Mouse (Mus musculus): ENCODE results near the gene Rapgef3.

Rapgef3 gene

DNA sequence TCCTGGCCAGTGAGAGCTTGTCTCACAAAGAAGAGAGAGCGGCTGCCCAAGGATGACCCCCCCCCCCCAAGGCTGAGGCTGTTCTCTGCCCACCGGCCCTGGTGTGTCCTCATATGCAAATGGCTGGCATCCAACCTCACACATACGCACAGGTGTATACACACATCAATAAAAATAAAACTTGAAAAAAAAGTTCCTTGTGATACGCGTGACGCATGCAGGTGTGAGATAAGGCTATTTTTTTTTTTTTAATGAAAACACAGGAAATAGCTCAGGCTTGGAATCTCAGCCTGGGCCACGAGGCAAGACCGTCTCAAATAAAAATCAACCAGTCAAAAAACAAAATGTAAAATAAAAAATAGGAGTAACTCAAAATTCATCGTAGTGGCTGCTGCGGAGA lies 21.5 kb downstream of the Rapgef3 start:
- DNase-seq (ENCODE audit: low spot score): no peak

DNA sequence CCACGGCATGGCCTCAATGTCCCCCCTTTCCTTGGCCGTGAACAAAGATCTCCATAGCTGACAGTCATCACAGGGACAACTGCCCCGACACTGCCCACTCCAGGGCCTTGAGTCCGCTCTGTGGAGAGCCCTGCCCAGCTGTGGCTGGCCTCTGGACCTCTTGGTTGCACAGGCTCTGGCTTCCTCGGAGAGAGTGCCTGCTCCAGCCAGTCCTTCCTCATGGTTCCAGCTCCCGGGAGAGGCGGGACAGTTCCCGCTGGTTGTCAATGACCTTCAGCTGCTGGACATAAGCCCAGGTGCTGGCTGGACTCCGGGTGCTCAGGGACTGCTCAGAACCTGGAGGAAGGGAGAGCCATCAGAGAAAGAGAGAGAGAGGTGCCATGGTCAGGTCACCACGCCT lies 22.4 kb downstream of the Rapgef3 start:
- peak; percentile 65 for DNase-seq (ENCODE audit: low spot score)

DNA sequence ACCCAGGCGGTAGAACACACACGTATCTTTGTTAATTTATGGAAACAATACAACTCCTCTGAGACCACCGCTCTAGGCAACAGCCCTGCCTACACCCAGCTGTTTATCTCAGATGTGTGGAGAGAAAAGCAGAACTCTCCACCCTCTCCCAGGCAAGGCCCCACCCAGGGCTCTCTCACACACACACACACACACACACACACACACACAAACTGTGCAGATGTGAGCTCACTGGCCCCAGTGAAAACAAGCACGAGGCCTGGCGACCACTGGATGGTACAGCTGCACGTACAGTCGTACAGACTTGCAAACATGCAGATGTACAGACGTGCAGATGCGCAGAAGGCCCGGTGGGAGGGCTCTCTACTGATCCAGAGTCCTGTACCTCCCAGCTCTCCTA lies 22.8 kb downstream of the Rapgef3 start:
- no peak for DNase-seq (ENCODE audit: low spot score)

DNA sequence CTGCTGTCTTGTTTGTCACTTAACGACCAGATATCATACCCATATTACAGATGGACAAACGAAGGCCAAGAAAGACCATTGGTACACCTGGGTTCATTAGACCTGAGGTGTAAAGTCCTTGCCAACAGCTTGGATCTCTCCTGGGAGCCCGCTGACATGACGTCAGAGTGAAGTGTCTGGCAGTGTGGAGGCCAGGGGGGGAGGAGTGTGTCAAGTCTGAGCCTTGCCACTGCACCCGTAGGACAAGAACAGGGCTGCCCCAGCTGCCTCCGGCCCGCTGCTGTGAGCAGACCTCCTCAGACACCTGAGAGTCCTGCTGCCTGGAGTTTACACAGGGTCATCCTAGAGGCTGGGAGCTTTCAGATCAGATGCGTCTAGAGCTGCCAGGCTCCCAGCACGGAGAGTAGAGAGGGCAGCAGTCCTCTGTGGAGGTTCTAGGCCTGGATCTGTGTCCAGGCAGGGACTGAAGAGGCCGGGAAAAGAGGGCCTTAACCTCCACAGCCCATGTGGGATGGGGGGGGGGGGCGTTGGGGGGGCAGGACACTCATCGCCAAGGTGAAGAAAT lies 23.7 kb downstream of the Rapgef3 start:
- DNase-seq (ENCODE audit: low spot score): no peak

DNA sequence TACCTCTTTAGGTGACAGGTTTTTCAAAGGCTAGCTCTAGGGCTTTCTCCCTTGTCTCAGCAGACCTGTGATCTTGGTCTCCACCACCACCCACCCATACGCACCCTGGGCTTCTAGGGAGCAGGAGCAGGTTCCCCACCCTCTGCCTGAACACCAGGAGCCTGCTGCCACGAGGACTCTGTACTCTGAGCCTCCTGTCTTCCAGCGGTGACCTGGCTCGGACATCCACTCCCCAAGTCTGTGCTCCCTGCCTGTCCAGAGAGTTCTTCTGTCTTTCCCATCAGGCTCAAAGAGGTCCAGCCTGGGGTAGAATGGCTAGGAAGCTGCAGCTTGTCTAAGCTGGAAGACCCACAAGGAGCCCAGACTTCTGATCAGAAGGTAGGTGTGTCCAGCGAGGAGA lies 24.6 kb downstream of the Rapgef3 start:
- no peak for DNase-seq (ENCODE audit: low spot score)

DNA sequence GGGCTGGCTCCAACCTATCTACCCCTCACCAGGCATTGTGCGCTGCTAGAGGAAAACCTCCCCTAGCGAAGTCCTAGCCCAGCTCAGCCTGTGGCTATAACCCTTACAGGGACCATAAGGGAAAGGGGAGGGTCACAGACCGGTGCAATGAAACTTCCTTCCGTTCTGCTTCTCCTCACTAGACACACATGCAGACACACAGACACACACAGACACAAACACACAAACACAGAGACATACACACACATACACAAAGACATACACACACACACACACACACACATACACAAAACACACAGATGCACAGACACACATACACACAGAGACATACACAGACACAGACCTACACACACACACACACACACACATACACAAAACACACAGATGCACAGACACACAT lies 25.2 kb downstream of the Rapgef3 start:
- no peak for DNase-seq (ENCODE audit: low spot score)

DNA sequence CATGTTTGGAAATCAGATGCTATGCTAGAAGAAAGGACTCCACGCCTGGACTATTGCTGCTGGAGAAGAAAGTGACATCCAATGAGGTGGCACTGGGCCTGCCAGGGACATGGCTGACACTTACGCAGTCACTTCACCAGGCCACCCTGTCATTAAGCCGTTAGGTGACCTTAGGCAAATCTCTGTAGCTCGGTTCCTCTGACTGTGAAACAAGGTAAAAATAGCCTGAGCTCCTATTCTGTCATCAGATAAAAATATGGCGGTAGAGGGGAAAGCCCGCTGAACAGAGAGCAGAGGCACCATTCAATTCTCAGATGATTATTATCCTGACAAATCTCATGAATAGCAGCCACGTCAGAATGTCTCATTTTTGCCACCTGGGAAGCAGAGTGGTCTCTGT lies 25.7 kb downstream of the Rapgef3 start:
- DNase-seq (ENCODE audit: low spot score): no peak

DNA sequence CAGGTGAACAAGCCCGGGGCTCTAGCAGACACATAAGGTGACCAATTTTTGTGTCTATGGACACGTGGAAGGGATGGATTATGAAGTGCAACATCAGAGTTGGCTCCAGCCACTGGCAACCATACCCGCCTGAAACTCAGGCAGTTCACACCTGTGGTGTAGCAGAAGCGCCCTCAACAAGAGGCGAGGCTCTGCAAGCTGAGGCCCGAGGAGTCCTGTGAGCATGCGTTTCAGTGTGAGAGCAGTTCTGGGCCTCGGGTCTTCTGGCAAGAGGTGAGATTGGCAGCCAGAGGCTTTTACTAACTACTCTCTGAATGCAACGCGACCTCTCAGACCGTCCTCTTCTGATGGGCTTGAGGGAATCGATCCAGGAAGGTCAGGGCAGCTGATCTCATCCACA lies 26.1 kb downstream of the Rapgef3 start:
- DNase-seq (ENCODE audit: low spot score): no peak

DNA sequence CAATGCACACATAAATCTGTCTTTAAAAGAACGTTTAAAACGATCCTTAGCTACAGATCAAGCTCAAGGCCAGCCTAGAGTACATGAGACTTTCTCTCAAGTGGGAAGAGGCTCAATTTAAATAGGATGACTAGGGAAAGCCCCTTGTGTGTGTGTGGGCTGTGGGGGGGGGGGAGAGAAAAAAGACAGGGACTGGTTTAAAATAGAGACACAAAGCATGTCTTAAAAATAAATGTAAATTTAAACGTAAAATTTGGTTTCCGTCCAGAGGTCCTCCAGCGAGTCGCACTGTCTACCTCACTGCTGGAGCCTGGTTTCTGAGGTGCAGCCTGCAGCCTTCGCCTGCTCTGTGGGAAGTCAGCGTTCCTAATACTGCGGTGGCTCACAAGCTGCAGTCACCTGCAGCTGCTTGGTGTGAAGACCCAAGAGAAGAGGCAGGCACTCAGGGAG lies 27.5 kb downstream of the Rapgef3 start:
- no peak for DNase-seq (ENCODE audit: low spot score)

DNA sequence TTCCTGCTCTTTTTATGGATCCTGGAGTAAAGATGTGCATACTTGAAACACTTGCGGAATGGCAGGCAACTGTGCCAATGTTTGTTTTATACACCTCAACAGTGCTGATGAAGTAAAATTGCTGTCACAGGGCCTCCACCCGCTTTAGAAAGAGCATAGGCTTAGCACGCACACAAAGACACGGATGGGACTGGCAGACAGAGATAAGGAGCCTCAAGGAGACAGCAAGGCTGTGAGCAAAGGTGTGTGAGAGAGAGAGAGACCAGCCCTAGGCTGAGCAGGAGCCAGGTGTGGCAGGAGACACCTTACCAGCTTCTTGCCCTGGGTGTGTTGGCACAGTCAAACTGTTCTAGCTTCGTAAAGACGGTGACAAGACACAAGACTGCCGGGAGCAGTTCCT lies 28.8 kb downstream of the Rapgef3 start:
- no peak for DNase-seq (ENCODE audit: low spot score)

DNA sequence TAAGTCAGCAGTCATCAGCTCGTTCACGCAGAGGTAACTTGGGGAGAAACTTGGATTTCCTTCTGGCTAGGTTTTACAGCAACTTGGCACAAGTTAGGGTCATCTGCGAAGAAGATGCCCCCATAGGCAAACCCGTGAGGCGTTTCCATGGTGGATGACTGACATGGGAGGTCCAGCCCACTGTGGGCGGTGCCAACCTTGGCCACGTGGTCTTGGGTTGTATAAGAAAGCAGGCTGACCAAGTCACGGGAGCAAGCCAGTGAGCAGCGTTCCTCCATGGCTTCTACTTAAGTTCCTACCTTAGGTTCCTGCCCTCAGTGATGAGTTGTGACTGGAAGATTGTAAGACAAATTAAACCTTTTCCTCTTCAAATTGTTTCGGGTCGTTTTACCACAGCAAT lies 35.8 kb downstream of the Rapgef3 start:
- no peak for DNase-seq (ENCODE audit: low spot score)

DNA sequence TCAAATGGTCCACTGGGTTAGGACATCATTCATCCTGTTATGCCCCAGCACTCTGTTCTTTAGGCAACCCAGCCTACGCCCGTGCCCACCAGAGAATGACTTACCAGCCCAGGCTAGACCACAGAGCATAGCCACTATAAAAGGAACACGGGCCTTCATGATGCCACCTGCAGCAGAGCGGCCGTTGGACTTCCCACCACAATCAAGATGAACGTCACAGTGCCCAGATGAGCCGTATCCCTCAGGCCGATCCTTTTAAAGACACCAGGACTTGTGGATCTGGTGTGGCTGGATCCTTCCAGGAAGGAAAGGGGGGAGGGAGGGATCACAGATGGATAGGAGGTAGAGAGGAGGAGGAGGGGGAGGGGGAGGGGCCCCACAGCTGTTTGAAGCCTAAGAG lies 36.7 kb downstream of the Rapgef3 start, which contains the start of gene Endou:
Endou (minus strand) TSS at position 229 of the 400 bp plus-strand sequence.
- DNase-seq (ENCODE audit: low spot score): no peak

DNA sequence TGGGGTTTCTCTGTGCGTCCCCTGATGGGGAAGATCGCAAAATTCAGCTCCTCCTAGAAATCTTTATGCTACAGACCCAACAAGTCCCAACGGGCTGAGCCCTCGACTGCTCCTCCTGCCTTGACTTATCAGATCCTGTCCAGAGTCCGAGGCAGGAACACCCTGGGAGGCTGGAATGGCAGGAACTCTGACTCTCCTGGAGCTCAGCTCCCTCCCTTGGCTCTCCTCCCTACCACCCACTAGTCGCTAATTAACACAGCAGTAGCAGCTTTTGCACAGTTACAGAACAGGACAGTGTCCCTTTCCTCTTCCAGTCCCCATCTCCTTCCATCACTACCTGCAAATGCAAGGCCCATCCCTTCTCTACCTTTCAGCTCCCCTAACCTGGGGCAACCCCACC lies 37.4 kb downstream of the Rapgef3 start:
- no peak for DNase-seq (ENCODE audit: low spot score)

DNA sequence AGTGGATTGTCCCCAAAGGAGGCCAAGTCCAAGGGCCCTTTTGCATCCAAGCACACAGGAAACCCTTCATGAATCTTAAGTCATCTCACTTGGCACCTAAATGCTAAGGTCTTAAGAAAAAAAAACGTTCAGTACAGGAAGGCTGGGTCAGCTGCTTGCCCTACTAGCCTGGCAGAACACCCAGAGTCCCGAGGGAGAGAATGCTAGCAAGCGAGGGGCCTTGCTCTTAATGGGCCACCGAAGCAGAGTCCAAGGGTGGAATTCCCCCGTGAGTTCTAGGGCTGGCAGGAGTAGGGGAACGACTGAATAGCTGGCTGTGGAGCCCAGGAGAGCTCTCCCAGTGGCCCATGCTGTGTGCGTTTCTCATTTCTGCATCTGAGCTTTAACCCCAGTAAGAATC lies 39.0 kb downstream of the Rapgef3 start:
- peak; percentile 72 for DNase-seq (ENCODE audit: low spot score)

DNA sequence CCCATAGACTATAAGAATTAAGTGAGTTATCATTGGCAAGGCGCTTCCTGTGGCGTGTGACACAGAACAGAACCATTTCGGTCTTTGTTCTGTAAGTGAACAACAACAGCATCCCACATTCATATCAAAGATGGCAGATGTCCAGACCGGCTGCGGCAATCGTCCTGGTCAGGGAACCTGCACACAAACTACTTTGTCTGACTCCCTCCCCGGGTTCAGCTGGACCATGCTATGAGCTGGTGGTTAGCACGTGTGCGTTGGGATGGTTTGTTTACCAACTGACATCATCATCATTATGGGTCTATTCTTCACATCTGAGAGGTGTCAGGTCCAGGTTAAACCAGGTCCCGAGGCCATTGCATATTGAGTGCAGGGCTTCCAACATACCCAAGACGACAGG lies 39.4 kb downstream of the Rapgef3 start:
- DNase-seq (ENCODE audit: low spot score): no peak

DNA sequence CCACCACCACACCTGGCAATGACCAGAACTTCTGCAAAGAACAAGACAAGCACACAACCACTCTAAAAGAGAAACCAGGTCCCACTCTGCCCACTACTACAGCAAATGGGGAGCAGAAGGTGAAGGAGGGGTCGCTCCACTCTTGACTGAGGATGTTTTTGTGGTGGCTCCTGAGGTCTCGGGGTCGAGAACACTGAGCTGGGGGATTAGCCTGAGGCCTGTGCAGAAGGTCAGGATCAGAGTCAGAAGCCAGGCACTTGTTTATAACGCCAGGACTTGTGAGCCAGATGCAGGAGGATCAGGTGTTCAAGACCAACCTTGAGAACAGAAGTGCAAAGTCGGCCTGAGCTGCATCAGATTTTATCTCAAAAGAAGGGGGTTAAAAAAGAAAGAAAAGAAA lies 40.3 kb downstream of the Rapgef3 start:
- no peak for DNase-seq (ENCODE audit: low spot score)

DNA sequence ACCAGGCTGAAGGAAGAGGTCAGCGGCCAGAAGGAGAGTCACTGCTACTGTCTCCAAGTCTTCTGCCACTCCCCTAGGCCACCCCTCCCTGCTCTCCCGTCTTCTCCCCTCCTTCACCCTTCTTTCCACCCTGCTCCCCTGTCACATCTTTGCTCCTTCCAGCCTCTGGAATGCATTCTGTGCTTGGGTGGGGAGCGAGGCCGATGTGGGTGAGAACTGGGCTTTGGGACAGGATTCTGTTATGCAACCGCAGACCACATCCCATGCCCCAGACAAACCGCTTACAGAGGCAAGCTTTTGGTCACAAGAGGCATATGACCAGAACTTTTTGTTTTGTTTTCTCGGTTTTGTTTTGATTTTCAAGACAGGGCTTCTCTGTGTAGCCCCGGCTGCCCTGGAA lies 40.7 kb downstream of the Rapgef3 start:
- peak; percentile 85 for DNase-seq (ENCODE audit: low spot score)

DNA sequence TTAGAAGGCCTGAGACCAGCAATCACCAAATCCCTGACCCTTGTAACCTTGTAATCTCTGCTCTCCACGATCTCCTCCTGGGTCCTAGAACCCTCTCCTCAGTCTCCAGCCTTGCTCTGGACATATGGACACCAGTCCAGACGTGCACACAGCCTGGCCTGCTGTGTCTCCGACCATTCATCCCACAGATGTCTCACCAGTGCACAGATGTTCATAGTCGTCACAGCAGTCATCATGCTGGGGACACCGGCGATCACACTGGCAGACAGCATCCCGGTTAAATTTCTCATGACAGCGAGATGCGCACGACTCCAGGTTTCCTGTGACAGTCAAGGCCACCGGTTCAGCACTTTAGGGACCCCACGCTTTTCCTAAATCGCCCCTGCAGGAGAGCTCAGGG lies 41.5 kb downstream of the Rapgef3 start:
- no peak for DNase-seq (ENCODE audit: low spot score)

DNA sequence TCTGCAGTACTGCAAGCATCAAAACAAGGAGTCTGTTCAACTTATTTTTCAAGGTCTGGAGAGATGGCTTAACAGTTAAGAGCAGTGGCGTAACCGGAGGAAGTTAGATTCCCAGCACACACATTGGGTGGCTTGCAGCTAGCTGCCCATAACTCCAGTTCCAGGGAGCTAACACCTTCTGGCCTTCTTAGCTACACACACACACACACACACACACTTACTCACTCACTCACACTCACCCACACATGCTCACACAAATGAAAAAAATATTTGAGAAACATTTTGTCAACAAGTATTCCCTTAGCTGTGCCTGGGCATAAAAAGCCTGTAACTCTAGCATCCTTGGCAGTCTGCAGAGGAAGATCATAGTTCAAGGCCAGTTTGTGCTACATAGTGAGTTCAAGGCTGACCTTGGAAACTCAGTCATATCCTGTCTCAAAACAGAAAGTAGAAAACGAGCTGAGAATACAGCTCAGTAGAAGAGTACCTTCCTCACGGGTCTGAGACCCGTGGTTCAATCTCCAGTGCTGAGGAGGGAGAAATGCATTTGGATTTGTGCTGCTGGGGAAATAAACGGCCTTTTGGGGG lies 42.5 kb downstream of the Rapgef3 start:
- peak; percentile 63 for DNase-seq (ENCODE audit: low spot score)

DNA sequence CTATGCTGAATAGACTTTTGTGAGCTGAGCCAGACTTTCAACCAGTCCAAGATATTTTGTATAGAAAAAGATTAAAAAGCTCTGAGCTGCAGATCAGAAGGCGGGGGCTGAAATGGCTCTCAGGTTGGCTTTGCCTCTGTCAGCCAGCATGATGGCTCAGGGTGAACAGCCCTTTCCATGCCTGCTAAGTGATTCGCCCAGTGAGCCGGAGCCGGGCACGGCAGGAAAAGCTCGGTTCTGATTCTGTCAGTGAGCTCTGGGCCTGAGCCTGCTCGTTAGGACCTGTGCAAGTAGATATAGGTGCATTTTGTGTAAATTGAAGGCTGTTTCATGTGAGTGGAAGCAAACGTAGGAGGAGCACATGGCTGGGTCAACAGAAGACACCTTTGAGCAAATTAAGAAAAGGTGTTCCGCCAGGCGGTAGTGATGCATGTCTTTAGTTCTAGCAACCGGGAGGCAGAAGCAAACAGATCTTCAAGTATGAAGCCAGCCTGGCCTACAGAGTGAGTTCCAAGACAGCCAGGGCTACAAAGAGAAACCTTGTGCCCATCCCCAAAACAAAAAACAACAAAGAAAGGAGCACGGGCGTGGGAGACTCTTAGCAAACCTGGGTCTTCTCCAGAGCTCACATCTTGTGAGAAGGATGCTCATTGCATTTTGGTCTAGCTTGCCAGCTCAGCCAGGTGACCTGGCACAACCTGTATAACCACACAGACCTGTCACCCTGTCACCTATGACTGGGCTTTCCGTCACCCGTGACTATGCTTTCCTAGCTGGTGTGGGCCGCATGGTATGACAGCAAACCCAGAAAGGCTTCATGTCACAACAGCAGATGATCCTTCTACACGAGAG lies 43.2 kb downstream of the Rapgef3 start:
- no peak for DNase-seq (ENCODE audit: low spot score)

DNA sequence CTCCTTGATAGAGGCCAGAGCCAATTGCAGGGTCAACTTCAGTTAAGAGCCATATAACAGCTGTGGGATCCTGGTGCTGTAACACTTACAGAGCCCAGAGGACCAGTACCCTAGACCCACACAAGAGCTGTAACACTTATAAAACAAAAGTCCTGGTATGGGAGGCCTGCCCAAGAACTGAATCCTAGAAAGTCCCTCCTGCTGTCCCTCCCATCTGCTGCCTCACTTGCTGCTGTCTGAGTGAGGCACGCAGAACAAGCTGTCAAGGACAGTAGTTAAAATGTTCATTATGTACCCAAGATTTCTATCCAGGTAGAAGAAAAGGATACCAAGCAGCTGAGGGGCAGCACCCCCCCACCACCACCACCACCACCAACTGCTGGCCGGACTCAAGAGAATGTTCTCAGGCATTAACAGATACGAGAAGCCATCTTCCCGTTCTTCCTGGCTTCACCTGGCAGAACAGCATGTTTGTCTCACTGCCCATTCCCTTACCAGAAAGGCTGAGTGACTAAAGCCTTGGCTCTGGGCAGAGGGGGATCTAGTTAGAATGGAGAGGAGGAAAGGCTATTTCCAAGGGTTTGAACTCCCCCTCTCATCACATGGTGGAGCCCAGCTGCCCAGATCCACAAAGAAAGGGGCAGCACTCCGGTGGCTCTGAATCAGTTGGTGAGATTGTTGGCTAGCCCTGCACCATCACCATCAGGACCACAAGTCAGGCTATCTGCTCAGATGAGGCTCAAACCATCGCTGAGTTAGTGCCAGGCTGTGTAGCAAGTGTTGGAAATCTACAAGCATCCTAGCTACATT lies 44.0 kb downstream of the Rapgef3 start:
- DNase-seq (ENCODE audit: low spot score): no peak

DNA sequence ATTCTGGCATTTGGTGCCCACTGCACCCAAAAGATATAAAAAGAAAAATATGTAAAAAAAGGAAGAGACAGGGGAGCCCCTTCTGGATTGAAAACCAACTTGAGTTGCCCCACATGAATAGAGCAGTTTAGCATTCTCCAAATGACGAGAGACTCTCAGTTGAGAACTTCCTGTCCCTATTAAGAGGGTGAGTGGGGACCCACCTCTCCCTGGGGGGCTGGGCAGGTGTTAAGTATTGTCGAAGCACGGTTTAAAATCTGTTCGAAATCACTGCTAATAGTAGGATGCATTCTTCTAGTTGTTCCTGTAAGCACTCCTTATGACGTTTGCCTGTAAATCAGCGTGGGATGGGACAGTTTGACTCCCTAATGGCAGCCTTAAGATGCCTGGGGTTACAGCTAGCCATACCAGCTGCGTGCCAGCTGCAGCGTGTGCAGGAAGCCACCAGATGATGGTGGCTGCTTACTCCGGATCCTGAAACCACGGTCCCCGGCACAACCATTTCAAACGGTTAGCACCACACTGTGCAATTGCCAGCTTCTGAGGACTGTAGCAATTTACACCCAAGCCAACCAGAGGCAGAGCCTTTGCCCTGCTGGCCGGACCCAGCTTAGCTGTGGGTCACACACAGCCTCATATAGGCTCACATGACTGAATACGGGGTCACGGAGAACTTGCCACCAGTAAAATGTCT lies 46.6 kb downstream of the Rapgef3 start:
- DNase-seq (ENCODE audit: low spot score): no peak

Measured in adipocyte (in vitro differentiated cells).